Mouse (Mus musculus): ENCODE data around the gene Ssc5d. TPM values are rescaled to one million over a fixed set of nuclear protein-coding genes. Genes with fewer than 3 reads are reported as not detected.
A peak's percentile ranks its signal among the peaks of the same experiment; 100 is the strongest.

Ssc5d gene
- polyA plus RNA-seq, 1 experiment from 2014 or later: 1.6 TPM

GRCm38 (mm10) chr7:4936832-4937231, 11.2 kb downstream of the Ssc5d start:
- Histone ChIP-seq H3K4me2 (replicated peaks) (no peak overlapping the region), H3K4me3 (no peak overlapping the region), H3K4me1 (0 out of 2 replicates have a peak, but pooled peaks cover 2% of the 10 kb centered on the region), H3K27ac (no peak overlapping the region), H3K9me3 (replicated peaks) (0 out of 2 replicates have a peak, but pooled peaks cover 5% of the 10 kb centered on the region), H3K36me3 (no peaks in the 10 kb centered on the region), H3K27me3 (no peaks in the 10 kb centered on the region), H3K9ac (no peak overlapping the region)
- 75% methylated on average over 10 of the region's 10 CpGs for WGBS
- no peak for ATAC-seq (ENCODE audit: low FRiP score)

GRCm38 (mm10) chr7:4937392-4937791, 11.8 kb downstream of the Ssc5d start:
- ATAC-seq (ENCODE audit: low FRiP score): no peak
- H3K27ac ChIP-seq: no peak overlapping the region
- 0 out of 2 replicates have a peak, but pooled peaks cover 5% of the 10 kb centered on the region for H3K9me3 ChIP-seq (replicated peaks)
- WGBS: 81% methylated on average over 11 of the region's 11 CpGs
- no peak overlapping the region for H3K4me2 ChIP-seq (replicated peaks)
- H3K4me1 ChIP-seq: 0 out of 2 replicates have a peak, but pooled peaks cover 2% of the 10 kb centered on the region
- no peaks in the 10 kb centered on the region for H3K27me3 ChIP-seq
- H3K4me3 ChIP-seq: no peak overlapping the region
- H3K36me3 ChIP-seq: no peaks in the 10 kb centered on the region
- H3K9ac ChIP-seq: no peak overlapping the region

GRCm38 (mm10) chr7:4938456-4938855, 12.9 kb downstream of the Ssc5d start:
- H3K9me3 ChIP-seq (replicated peaks): 0 out of 2 replicates have a peak, but pooled peaks cover 5% of the 10 kb centered on the region

GRCm38 (mm10) chr7:4940068-4940479, 14.5 kb downstream of the Ssc5d start:
- H3K9ac ChIP-seq: no peak overlapping the region
- ATAC-seq (ENCODE audit: low FRiP score): 0 out of 2 replicates have a peak, but pooled peaks have one; percentile 21

More at GRCm38 (mm10) chr7:4938456-4938855, 12.9 kb downstream of the Ssc5d start:
- H3K9ac ChIP-seq: no peak overlapping the region
- H3K4me2 ChIP-seq (replicated peaks): no peak overlapping the region
- H3K27ac ChIP-seq: no peak overlapping the region
- H3K4me1 ChIP-seq: peaks cover under 1% of the 10 kb centered on the region; the same call in 1 of the 2 replicates
- H3K4me3 ChIP-seq: no peak overlapping the region
- H3K27me3 ChIP-seq: no peaks in the 10 kb centered on the region
- 41% methylated on average over 2 of the region's 2 CpGs for WGBS
- no peak for ATAC-seq (ENCODE audit: low FRiP score)
- H3K36me3 ChIP-seq: no peaks in the 10 kb centered on the region

GRCm38 (mm10) chr7:4942673-4943072, 17.1 kb downstream of the Ssc5d start:
- WGBS: 50% methylated on average over 5 of the region's 5 CpGs
- peaks cover 3% of the 10 kb centered on the region; the same call in 1 of the 2 replicates for H3K4me1 ChIP-seq
- H3K9ac ChIP-seq: no peak overlapping the region
- H3K27me3 ChIP-seq: no peaks in the 10 kb centered on the region
- no peak overlapping the region for H3K4me3 ChIP-seq
- H3K4me2 ChIP-seq (replicated peaks): no peak overlapping the region
- no peak overlapping the region for H3K27ac ChIP-seq
- no peaks in the 10 kb centered on the region for H3K9me3 ChIP-seq (replicated peaks)
- no peak for ATAC-seq (ENCODE audit: low FRiP score)
- no peaks in the 10 kb centered on the region for H3K36me3 ChIP-seq

More at GRCm38 (mm10) chr7:4940068-4940479, 14.5 kb downstream of the Ssc5d start:
- no peaks in the 10 kb centered on the region for H3K36me3 ChIP-seq
- no peak overlapping the region for H3K27ac ChIP-seq
- H3K27me3 ChIP-seq: no peaks in the 10 kb centered on the region
- H3K4me3 ChIP-seq: no peak overlapping the region
- H3K4me2 ChIP-seq (replicated peaks): no peak overlapping the region
- H3K4me1 ChIP-seq: peaks cover 3% of the 10 kb centered on the region; the same call in 1 of the 2 replicates
- 26% methylated on average over 9 of the region's 9 CpGs for WGBS
- H3K9me3 ChIP-seq (replicated peaks): no peaks in the 10 kb centered on the region

- Histone ChIP-seq H3K27me3 (no peaks in the 10 kb centered on the region), H3K4me3 (peak overlapping the region; percentile 15; the same call in 1 of the 2 replicates), H3K9me3 (replicated peaks) (no peaks in the 10 kb centered on the region), H3K4me1 (peaks cover 3% of the 10 kb centered on the region; the same call in 1 of the 2 replicates), H3K36me3 (no peaks in the 10 kb centered on the region), H3K4me2 (replicated peaks) (peak overlapping the region; percentile 40), H3K27ac (no peak overlapping the region), H3K9ac (no peak overlapping the region)
- peak; percentile 63 for ATAC-seq (ENCODE audit: low FRiP score)
- 20% methylated on average over 15 of the region's 15 CpGs for WGBS
Observed at GRCm38 (mm10) chr7:4943223-4943815, 17.7 kb downstream of the Ssc5d start.

GRCm38 (mm10) chr7:4947855-4948254, 22.3 kb downstream of the Ssc5d start:
- 0 out of 2 replicates have a peak, but pooled peaks cover 2% of the 10 kb centered on the region for H3K27me3 ChIP-seq
- no peak for ATAC-seq (ENCODE audit: low FRiP score)
- H3K27ac ChIP-seq: no peak overlapping the region
- H3K9me3 ChIP-seq (replicated peaks): no peaks in the 10 kb centered on the region
- no peaks in the 10 kb centered on the region for H3K36me3 ChIP-seq
- no peak overlapping the region for H3K9ac ChIP-seq
- H3K4me1 ChIP-seq: peaks cover 3% of the 10 kb centered on the region; the same call in 1 of the 2 replicates
- no peak overlapping the region for H3K4me3 ChIP-seq
- no peak overlapping the region for H3K4me2 ChIP-seq (replicated peaks)
- 61% methylated on average over 2 of the region's 2 CpGs for WGBS

GRCm38 (mm10) chr7:4948386-4948785, 22.8 kb downstream of the Ssc5d start:
- H3K36me3 ChIP-seq: no peaks in the 10 kb centered on the region
- H3K9ac ChIP-seq: no peak overlapping the region
- no peak for ATAC-seq (ENCODE audit: low FRiP score)
- H3K4me1 ChIP-seq: peaks cover 3% of the 10 kb centered on the region; the same call in 1 of the 2 replicates
- WGBS: 64% methylated on average over 6 of the region's 6 CpGs
- no peak overlapping the region for H3K27ac ChIP-seq
- H3K9me3 ChIP-seq (replicated peaks): no peaks in the 10 kb centered on the region
- 0 out of 2 replicates have a peak, but pooled peaks cover 2% of the 10 kb centered on the region for H3K27me3 ChIP-seq
- no peak overlapping the region for H3K4me2 ChIP-seq (replicated peaks)
- no peak overlapping the region for H3K4me3 ChIP-seq

GRCm38 (mm10) chr7:4950561-4951342, 25.2 kb downstream of the Ssc5d start:
- Histone ChIP-seq H3K9ac (no peak overlapping the region), H3K9me3 (replicated peaks) (0 out of 2 replicates have a peak, but pooled peaks cover 2% of the 10 kb centered on the region), H3K36me3 (no peaks in the 10 kb centered on the region), H3K27me3 (peaks cover 8% of the 10 kb centered on the region; the same call in 1 of the 2 replicates), H3K4me2 (replicated peaks) (no peak overlapping the region), H3K4me1 (no peaks in the 10 kb centered on the region), H3K27ac (no peak overlapping the region), H3K4me3 (no peak overlapping the region)
- 87% methylated on average over 19 of the region's 19 CpGs for WGBS
- no peak for ATAC-seq (ENCODE audit: low FRiP score)

GRCm38 (mm10) chr7:4953815-4954445, 28.3 kb downstream of the Ssc5d start:
- ATAC-seq (ENCODE audit: low FRiP score): no peak
- H3K9ac ChIP-seq: no peak overlapping the region

GRCm38 (mm10) chr7:4957361-4957760, 31.8 kb downstream of the Ssc5d start:
- no peak overlapping the region for H3K9ac ChIP-seq
- H3K9me3 ChIP-seq (replicated peaks): 0 out of 2 replicates have a peak, but pooled peaks cover 2% of the 10 kb centered on the region
- ATAC-seq (ENCODE audit: low FRiP score): no peak
- no peak overlapping the region for H3K4me3 ChIP-seq
- 80% methylated on average over 7 of the region's 10 CpGs for WGBS
- H3K36me3 ChIP-seq: no peaks in the 10 kb centered on the region
- no peaks in the 10 kb centered on the region for H3K4me1 ChIP-seq
- H3K4me2 ChIP-seq (replicated peaks): no peak overlapping the region
- peaks cover 5% of the 10 kb centered on the region; the same call in 1 of the 2 replicates for H3K27me3 ChIP-seq
- no peak overlapping the region for H3K27ac ChIP-seq

More at GRCm38 (mm10) chr7:4953815-4954445, 28.3 kb downstream of the Ssc5d start:
- Histone ChIP-seq H3K4me3 (no peak overlapping the region), H3K4me2 (replicated peaks) (no peak overlapping the region), H3K27me3 (peaks cover 8% of the 10 kb centered on the region; the same call in 1 of the 2 replicates), H3K9me3 (replicated peaks) (0 out of 2 replicates have a peak, but pooled peaks cover 2% of the 10 kb centered on the region), H3K27ac (no peak overlapping the region), H3K4me1 (no peaks in the 10 kb centered on the region), H3K36me3 (no peaks in the 10 kb centered on the region)
- WGBS: 35% methylated on average over 10 of the region's 10 CpGs

GRCm38 (mm10) chr7:4963527-4963926, 37.9 kb downstream of the Ssc5d start:
- H3K27ac ChIP-seq: no peak overlapping the region
- 65% methylated on average over 5 of the region's 5 CpGs for WGBS
- H3K36me3 ChIP-seq: no peaks in the 10 kb centered on the region
- H3K4me3 ChIP-seq: no peak overlapping the region
- no peak overlapping the region for H3K9ac ChIP-seq
- no peak overlapping the region for H3K4me2 ChIP-seq (replicated peaks)
- H3K4me1 ChIP-seq: no peaks in the 10 kb centered on the region
- no peak for ATAC-seq (ENCODE audit: low FRiP score)
- H3K27me3 ChIP-seq: no peaks in the 10 kb centered on the region
- no peaks in the 10 kb centered on the region for H3K9me3 ChIP-seq (replicated peaks)

Data from hindbrain, embryonic 12.5 days (tissue).